Mouse (Mus musculus) lung, embryonic 14.5 days (tissue): ENCODE results near the gene Nol12. TPM values are rescaled to one million over a fixed set of nuclear protein-coding genes. Genes with fewer than 3 reads are reported as not detected.

ENCODE experiments used
- ATAC-seq: fragments of 200-750 bp; cut with Nextera tagmentation; 2 replicates; pipeline ENCODE4 v1.8.0; 2017; ENCODE audit warnings: mild to moderate bottlenecking, moderate TSS enrichment, moderate library complexity; ENCODE audit not compliant: insufficient read depth
- DNase-seq: peaks from one replicate; pipeline ENCODE4 v3.0.0-alpha.2; 2015
- H3K27ac ChIP-seq: fragments of 300-500 bp; sonication (generic); 2 replicates; pipeline ENCODE4 v1.5.1; 2014; ENCODE audit warnings: low read depth, mild to moderate bottlenecking, moderate library complexity
- H3K27me3 ChIP-seq: fragments of 300-500 bp; sonication (generic); 2 replicates; pipeline ENCODE4 v1.6.1; 2014; ENCODE audit warnings: low read length, control low read depth; ENCODE audit not compliant: insufficient read depth
- H3K36me3 ChIP-seq: fragments of 300-500 bp; sonication (generic); 2 replicates; pipeline ENCODE4 v1.6.1; 2014; ENCODE audit warnings: control low read depth; ENCODE audit not compliant: insufficient read depth
- H3K4me1 ChIP-seq: fragments of 300-500 bp; sonication (generic); 2 replicates; pipeline ENCODE4 v1.6.1; 2014; ENCODE audit warnings: antibody characterized with exemption, control low read depth; ENCODE audit not compliant: insufficient read depth
- H3K4me2 ChIP-seq: fragments of 300-500 bp; sonication (generic); 2 replicates; pipeline ENCODE4 v1.6.1; 2014; ENCODE audit warnings: mild to moderate bottlenecking
- H3K4me3 ChIP-seq: fragments of 300-500 bp; sonication (generic); 2 replicates; pipeline ENCODE4 v1.5.1; 2014; ENCODE audit warnings: low read depth, low read length
- H3K9ac ChIP-seq: fragments of 300-500 bp; sonication (generic); 2 replicates; pipeline ENCODE4 v1.6.1; 2014
- H3K9me3 ChIP-seq: fragments of 300-500 bp; sonication (generic); 2 replicates; pipeline ENCODE4 v1.6.1; 2016; ENCODE audit warnings: low read depth, low read length, control low read depth
- CTCF ChIP-seq: IDR thresholded peaks from 2 replicates; pipeline ENCODE4 v1.5.1; 2016; ENCODE audit warnings: antibody characterized with exemption, low read depth
- WGBS: fragments of 180-500 bp; shearing (Covaris S2); extraction: QIAGEN DNeasy Blood & Tissue Kit; methylation state at CpG from one replicate; pipeline ENCODE4 v1.1.7; 2014; 5-methylcytosine and 5-hydroxymethylcytosine counted together
- polyA plus RNA-seq: library from polyadenylated mRNA; unstranded; fragments of >200 nt; fragmentation: Nextera tagmentation; extraction: Ambion mirVana; gene quantifications from 2 replicates; pipeline ENCODE4 v1.2.1, GENCODE M21; 2014

The Nol12 gene
- polyA plus RNA-seq, 1 experiment from 2014 or later = 57.4 TPM

DNA sequence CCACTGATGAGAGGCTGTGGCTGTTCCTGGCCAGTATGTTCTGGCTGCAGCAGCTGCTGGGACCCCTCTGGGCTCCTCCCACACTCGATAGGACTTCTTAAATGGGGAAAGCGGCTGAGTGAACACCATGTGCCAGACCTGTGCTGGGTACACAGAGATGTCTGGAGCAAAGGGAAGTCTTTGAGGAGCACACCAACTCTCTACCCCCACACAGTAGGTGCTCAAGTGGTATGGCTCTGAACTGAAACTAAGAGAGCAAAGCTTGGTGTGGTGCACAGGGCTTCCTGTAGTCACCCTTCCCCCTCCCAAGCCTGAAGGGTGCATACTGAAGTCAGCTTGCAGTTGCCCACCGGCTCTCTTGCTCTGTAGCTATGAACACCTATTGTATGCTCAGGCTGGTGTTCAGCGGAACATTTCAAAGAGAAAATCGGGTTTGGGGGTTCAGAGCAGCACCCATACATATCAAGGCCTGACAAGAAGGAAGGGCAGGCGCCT lies 36.2 kb upstream of the Nol12 start:
- ATAC-seq = no peak
- peak; percentile 49 for DNase-seq
- H3K9ac ChIP-seq = peak overlapping the region; percentile 27; the same call in 1 of the 2 replicates
- peaks cover 28% of the 10 kb centered on the region for H3K36me3 ChIP-seq
- peak overlapping the region; percentile 72; the same call in 1 of the 2 replicates for H3K4me3 ChIP-seq
- 49% methylated on average over 6 of the region's 6 CpGs for WGBS
- peak overlapping the region; percentile 72; the same call in 1 of the 2 replicates for H3K27ac ChIP-seq
- H3K4me1 ChIP-seq = peaks cover 17% of the 10 kb centered on the region; the same call in 1 of the 2 replicates
- H3K9me3 ChIP-seq = no peaks in the 10 kb centered on the region
- no peaks in the 10 kb centered on the region for H3K27me3 ChIP-seq
- TF ChIP-seq CTCF = no peak
- H3K4me2 ChIP-seq = peak overlapping the region; percentile 89

DNA sequence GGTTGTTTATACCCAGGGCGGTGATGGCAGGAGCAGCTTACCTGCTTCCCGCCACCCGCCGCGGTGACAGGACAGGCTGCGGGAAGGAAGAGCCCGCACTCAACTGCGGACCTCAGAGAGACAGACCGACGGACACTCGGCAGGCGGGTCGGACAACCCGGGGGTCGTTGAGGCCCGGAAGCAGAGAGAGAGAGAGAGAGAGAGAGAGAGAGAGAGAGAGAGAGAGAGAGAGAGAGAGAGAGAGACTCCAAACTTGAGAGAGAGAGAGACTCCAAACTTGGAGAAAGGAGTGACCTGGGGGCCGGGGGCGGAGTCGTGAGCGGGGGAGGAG lies 35.4 kb upstream of the Nol12 start, which contains the start of gene Gm49510:
Gene Gm49510, plus strand, starts transcription at position 259 of the 331 bp plus-strand sequence.
- H3K4me3 ChIP-seq = peak within 1 kb of the TSS; percentile 72
- 1% methylated on average over 20 of the region's 20 CpGs for WGBS
- peak within 1 kb of the TSS; percentile 72 for H3K27ac ChIP-seq
- H3K4me2 ChIP-seq = peak within 1 kb of the TSS; percentile 89
- no peaks in the 10 kb centered on the region for H3K27me3 ChIP-seq
- ATAC-seq (0 out of 2 replicates have a peak, but pooled peaks have one; percentile 2), DNase-seq (no peak)
- peaks cover 28% of the 10 kb centered on the region for H3K36me3 ChIP-seq
- peak within 1 kb of the TSS; percentile 74 for H3K9ac ChIP-seq
- no peaks in the 10 kb centered on the region for H3K9me3 ChIP-seq
- no peak for TF ChIP-seq CTCF
- H3K4me1 ChIP-seq = 0 out of 2 replicates have a peak, but pooled peaks cover 13% of the 10 kb centered on the region

DNA sequence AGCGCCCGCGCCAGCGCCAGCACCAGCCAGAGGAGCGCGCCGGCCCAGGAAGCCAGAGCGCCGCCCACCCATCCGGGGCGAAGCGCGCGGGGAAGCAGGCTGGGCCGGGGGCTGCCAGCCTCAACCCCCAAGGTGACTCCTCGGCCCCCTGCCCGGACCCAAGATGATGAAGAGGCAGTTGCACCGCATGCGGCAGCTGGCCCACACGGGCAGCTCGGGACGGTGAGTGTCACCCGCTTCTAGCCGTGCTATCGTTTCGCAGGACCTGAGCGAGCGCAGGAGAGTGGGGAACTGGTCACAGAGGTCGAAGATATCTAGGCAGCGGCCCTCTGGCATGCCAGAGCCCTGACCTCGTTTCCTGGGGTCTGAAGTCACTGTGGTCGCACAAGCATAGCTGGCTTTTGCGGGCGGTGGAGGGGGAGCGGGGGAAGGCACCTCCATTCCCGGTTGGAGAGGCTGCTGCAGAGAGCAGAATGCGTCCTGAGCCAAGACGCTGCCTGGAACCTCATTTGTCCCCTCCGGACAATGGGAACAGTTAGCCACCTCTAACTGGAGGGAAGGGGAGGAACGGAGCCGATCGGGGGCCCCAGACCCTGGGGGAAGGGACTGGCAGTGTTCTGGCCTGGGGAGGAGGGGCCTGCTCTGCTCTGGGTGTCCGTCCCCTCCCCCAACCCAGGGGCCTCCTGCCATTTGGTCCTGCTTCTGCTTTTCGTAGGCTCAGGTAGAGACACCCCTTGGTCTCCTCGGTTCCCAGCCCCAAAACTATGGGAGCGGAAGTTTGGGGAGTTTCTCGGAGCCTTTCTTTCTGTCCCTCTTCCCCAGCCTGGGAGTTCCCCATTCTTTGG lies 34.8 kb upstream of the Nol12 start, which contains the start of gene Sh3bp1:
Gene Sh3bp1, plus strand, starts transcription at position 29 of the 845 bp plus-strand sequence.
- Histone ChIP-seq H3K27ac (peak within 1 kb of the TSS; percentile 72), H3K27me3 (no peaks in the 10 kb centered on the region), H3K4me3 (peak within 1 kb of the TSS; percentile 72), H3K4me2 (peak within 1 kb of the TSS; percentile 89), H3K9me3 (no peaks in the 10 kb centered on the region), H3K4me1 (0 out of 2 replicates have a peak, but pooled peaks cover 13% of the 10 kb centered on the region), H3K36me3 (peaks cover 28% of the 10 kb centered on the region), H3K9ac (peak within 1 kb of the TSS; percentile 74)
- TF ChIP-seq CTCF = no peak
- ATAC-seq (peak; percentile 63), DNase-seq (peak; percentile 84)
- WGBS = 1% methylated on average over 46 of the region's 47 CpGs

DNA sequence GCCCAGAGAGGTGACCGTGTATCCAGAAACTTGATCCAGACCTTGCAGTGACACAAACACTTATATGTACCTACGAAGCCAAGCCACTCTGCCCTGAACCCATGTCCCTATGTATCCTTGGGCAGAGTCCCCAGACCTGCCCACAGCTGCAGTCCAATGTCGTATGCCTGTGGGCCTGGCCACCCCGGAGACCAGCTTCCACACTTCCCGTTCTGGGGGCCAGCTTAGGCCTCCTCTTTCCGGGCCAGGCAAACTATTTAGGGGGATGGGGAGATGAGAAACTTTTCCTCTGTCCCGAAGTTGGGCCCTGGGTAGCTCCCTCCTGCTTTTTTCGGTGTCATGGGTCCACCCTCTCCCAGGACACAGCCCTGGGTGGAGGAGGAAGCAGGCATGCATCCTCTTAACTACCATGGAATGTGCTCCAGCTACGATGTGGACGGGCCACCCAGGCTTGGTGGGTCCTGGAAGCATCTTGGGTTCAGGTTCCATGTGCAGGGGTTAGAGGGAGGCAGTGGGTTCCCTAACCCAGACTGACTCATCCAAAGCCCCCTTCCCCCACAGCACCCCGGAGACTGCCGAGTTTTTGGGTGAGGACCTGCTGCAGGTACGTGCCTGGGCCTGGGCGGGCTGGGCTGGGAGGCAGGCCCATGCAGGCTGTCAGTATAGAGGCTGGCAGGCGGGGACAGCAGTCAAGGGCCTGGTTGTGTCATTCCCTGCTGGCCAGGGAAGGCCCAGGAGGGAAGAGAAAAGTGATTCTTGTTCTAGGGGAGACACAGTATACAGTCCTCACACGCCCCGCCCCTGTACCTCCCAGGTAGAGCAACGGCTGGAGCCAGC lies 33.9 kb upstream of the Nol12 start:
- Histone ChIP-seq H3K27me3 (no peaks in the 10 kb centered on the region), H3K9me3 (no peaks in the 10 kb centered on the region), H3K4me1 (0 out of 2 replicates have a peak, but pooled peaks cover 13% of the 10 kb centered on the region)

DNA sequence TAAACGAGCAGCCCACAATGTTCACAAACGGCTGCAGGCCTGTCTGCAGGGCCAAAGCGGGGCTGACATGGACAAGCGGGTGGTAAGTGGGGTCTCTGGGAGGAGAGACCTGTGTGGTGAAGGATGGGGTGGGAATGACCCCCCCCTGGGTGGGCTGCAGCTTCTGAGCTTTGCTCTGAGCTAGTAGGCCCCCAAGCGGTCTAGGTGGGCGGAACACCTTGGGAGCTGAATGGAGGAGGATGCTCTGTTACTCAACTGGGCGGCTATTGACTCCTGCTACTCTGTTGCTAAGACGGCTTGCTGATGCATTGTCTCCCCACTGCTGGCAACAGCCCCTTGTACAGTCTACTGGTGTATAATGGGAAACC lies 33.3 kb upstream of the Nol12 start:
- Histone ChIP-seq H3K4me3 (peak overlapping the region; percentile 72), H3K9ac (peak overlapping the region; percentile 74), H3K27me3 (no peaks in the 10 kb centered on the region), H3K9me3 (no peaks in the 10 kb centered on the region), H3K4me1 (0 out of 2 replicates have a peak, but pooled peaks cover 13% of the 10 kb centered on the region), H3K4me2 (peak overlapping the region; percentile 89), H3K27ac (peak overlapping the region; percentile 51), H3K36me3 (peaks cover 37% of the 10 kb centered on the region)
- WGBS = 35% methylated on average over 8 of the region's 8 CpGs
- ATAC-seq (0 out of 2 replicates have a peak, but pooled peaks have one; percentile 2), DNase-seq (peak; percentile 23)
- peak; percentile 39; the same call in 1 of the 2 replicates for TF ChIP-seq CTCF

More for the DNA sequence above, 33.9 kb upstream of the Nol12 start:
- Histone ChIP-seq H3K27ac (peak overlapping the region; percentile 51), H3K9ac (peak overlapping the region; percentile 74), H3K36me3 (peaks cover 32% of the 10 kb centered on the region), H3K4me3 (peak overlapping the region; percentile 72), H3K4me2 (peak overlapping the region; percentile 89)
- TF ChIP-seq CTCF = no peak
- ATAC-seq (0 out of 2 replicates have a peak, but pooled peaks have one; percentile 18), DNase-seq (peak; percentile 37)
- WGBS = 15% methylated on average over 18 of the region's 18 CpGs

DNA sequence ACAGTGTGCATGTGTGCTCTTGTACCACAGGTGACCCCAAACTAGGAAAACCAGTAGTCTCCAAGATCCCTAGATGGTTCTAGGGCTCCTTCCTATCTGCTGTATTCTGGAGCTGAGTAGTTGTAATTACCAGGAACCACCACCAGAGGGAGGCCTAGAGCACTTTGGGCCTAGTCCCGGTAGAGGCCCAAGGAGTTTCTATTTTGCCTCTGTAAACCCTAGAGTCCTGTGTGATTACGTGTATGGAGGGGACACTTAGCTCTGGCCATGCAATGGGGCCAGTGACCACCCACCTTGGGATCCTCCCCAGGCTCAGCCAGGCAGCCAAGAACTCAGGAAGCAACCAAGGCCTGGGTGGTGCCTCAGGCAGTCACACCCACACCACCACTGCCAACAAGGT lies 31.5 kb upstream of the Nol12 start:
- H3K4me3 ChIP-seq = no peak overlapping the region

More for the DNA sequence above, 31.5 kb upstream of the Nol12 start:
- DNase-seq = peak; percentile 94
- Histone ChIP-seq H3K36me3 (peaks cover 55% of the 10 kb centered on the region), H3K9me3 (no peaks in the 10 kb centered on the region), H3K4me1 (0 out of 2 replicates have a peak, but pooled peaks cover 13% of the 10 kb centered on the region), H3K9ac (peak overlapping the region; percentile 19; the same call in 1 of the 2 replicates), H3K27me3 (no peaks in the 10 kb centered on the region), H3K27ac (no peak overlapping the region), H3K4me2 (no peak overlapping the region)
- 4% methylated on average over 2 of the region's 2 CpGs for WGBS
- TF ChIP-seq CTCF = peak; percentile 95
- ATAC-seq = peak; percentile 3; the same call in 1 of the 2 replicates
